Mouse (Mus musculus) liver, postnatal 0 days (tissue): Measurements from ENCODE around the gene 4930544D05Rik.
A peak's percentile ranks its signal among the peaks of the same experiment; 100 is the strongest.

Experiments
- CTCF ChIP-seq: sonication (generic); IDR thresholded peaks from 2 replicates; pipeline ENCODE4 v1.5.1; 2016; ENCODE audit warnings: antibody characterized with exemption, low read depth
- EP300 ChIP-seq: IDR thresholded peaks from 2 replicates; pipeline ENCODE4 v1.6.1; 2016; ENCODE audit warnings: antibody characterized with exemption, low read depth, mild to moderate bottlenecking

DNA sequence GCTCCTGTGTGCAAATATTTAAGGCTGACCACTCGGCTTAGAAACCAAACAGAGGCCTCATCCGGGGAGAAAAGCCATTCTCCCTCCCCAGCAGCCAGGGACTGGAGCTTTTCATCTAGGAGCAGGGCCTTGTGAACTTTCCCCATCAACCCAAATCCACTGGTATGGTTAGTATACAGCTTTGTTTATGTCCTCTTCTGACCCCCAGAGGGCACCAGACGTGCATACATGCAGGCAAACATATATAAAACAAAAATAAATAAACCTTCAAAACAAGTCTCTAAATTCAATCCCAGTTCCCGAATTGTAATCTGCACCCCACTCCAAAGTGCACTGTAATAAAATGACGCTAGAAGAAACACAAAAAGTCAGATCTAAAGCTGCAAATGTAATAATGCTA lies 13.9 kb downstream of the 4930544D05Rik start:
- TF ChIP-seq CTCF (peak; percentile 73), EP300 (no peak)
